ENCODE assay signal across 21 mouse cellular contexts in the genomic region with DNA sequence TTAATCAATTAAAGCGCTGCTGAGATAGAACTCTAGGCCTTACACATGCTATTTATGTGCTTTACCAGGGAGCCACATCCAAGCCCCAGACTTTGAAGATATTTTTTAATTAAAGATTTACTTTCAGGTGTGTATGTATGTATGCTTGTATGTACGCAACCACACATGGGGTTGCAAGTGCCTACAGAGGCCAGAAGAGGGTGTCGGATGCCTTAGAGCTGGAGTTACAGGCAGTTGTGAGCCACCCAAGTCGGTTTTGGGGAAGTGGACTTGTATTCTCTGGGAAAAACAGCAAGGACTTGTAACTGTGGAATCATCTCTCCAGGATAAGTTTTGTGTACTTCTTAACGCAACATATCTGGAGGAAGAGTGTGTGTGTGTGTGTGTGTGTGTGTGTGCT. TPM values are rescaled to one million over a fixed set of nuclear protein-coding genes. Genes with fewer than 3 reads are reported as not detected.
DNase-seq lines count a peak whose midpoint lies in the region; ATAC-seq and TF ChIP-seq lines count a peak whose summit lies in the region.
"Had no signal": no experiment of that assay in that cellular context is flagged by ENCODE, and none has a peak within 500 bp of the region (broad histone marks: within the 10 kb centered on the region; RNA-seq: fewer than 3 reads in every experiment).

No protein-coding gene starts in this region.

- H3K27me3 ChIP-seq in heart, postnatal 0 days (ENCODE audit: control insufficient read depth, insufficient read depth, low read length): no peaks in the 10 kb centered on the region
- no peaks in the 10 kb centered on the region for H3K27me3 ChIP-seq in liver, embryonic 14.5 days (ENCODE audit: control insufficient read depth, insufficient read depth, low read length)
- H3K27me3 ChIP-seq: embryonic facial prominence, embryonic 13.5 days; forebrain, embryonic 12.5 days; heart, embryonic 12.5 days; hindbrain, embryonic 12.5 days; midbrain, embryonic 12.5 days had no signal

- H3K36me3 ChIP-seq in heart, postnatal 0 days (replicated peaks; ENCODE audit: control insufficient read depth, insufficient read depth, low read length): no peaks in the 10 kb centered on the region
- no peaks in the 10 kb centered on the region for H3K36me3 ChIP-seq in liver, embryonic 14.5 days (replicated peaks; ENCODE audit: control insufficient read depth, insufficient read depth, low read depth)
- H3K36me3 ChIP-seq: embryonic facial prominence, embryonic 13.5 days; forebrain, embryonic 12.5 days; G1E; heart, embryonic 12.5 days; hindbrain, embryonic 12.5 days; midbrain, embryonic 12.5 days had no signal

- H3K4me2 ChIP-seq in heart, postnatal 0 days (ENCODE audit: low read depth, low read length): no peak overlapping the region
- no peak overlapping the region for H3K4me2 ChIP-seq in liver, embryonic 14.5 days (ENCODE audit: low read depth)
- H3K4me2 ChIP-seq: embryonic facial prominence, embryonic 13.5 days; forebrain, embryonic 12.5 days; heart, embryonic 12.5 days; hindbrain, embryonic 12.5 days; midbrain, embryonic 12.5 days had no signal

- DNase-seq in heart, postnatal 0 days (ENCODE audit: low spot score): no peak
- no peak for DNase-seq in heart, postnatal 4 days
- no peak for DNase-seq in liver, embryonic 14.5 days (ENCODE audit: low read depth in 3 of 3, low spot score in 3 of 3)
- no peak for DNase-seq in liver
- DNase-seq in 416B (ENCODE audit: low read depth): peak; percentile 71
- DNase-seq in ZHBTc4 (ENCODE audit: low read depth, low spot score): peak; percentile 49
- no peak for DNase-seq in gastrocnemius, postnatal 14 days
- no peak for DNase-seq in spleen, postnatal 10 days (ENCODE audit: low spot score in 2 of 2)
- DNase-seq: adrenal gland, postnatal 10 days; cerebellum, adult 2 months; cerebellum, postnatal 25 days; gastrocnemius, postnatal 10 days; heart, postnatal 14 days had no signal

- no peak for TF ChIP-seq EP300 in heart, postnatal 0 days (IDR thresholded peaks at IDR 0.05; ENCODE audit: low read depth)
- no peak for TF ChIP-seq EP300 in liver, embryonic 14.5 days (IDR thresholded peaks at IDR 0.05; ENCODE audit: low read depth)

- intact Hi-C loops in gastrocnemius, postnatal 14 days (cut with DNase I; ENCODE audit: low total_unique reads): no loop called here

- WGBS in heart, postnatal 0 days: 88% methylated on average over 5 of the region's 5 CpGs
- WGBS in liver, embryonic 14.5 days (ENCODE audit: insufficient replicate concordance): 64% methylated on average over 5 of the region's 5 CpGs

- H3K4me1 ChIP-seq in heart, postnatal 0 days (ENCODE audit: control insufficient read depth, insufficient read depth): no peaks in the 10 kb centered on the region; the same call in 1 of the 2 replicates
- H3K4me1 ChIP-seq in liver, embryonic 14.5 days (replicated peaks; ENCODE audit: control insufficient read depth in 2 of 2, insufficient read depth in 2 of 2, low read length in 1 of 2): peaks cover 0 to 8% of the 10 kb centered on the region in 2 experiments; a peak in 3 of 4 replicates

- no peak overlapping the region for H3K4me3 ChIP-seq in heart, postnatal 0 days (ENCODE audit: low read depth, low read length)
- no peak overlapping the region for H3K4me3 ChIP-seq in liver, embryonic 14.5 days (ENCODE audit: insufficient read depth in 1 of 2, low read depth in 2 of 2, low read length in 2 of 2)
- H3K4me3 ChIP-seq: embryonic facial prominence, embryonic 13.5 days; erythroblast, embryonic 14.5 days; forebrain, embryonic 12.5 days; heart, embryonic 12.5 days; hindbrain, embryonic 12.5 days; left cerebral cortex, adult 2 months; midbrain, embryonic 12.5 days had no signal

- H3K9me3 ChIP-seq in heart, postnatal 0 days (replicated peaks; ENCODE audit: control insufficient read depth, low read length): no peaks in the 10 kb centered on the region
- no peaks in the 10 kb centered on the region for H3K9me3 ChIP-seq in liver, embryonic 14.5 days (ENCODE audit: control insufficient read depth, low read length)
- H3K9me3 ChIP-seq: embryonic facial prominence, embryonic 13.5 days; forebrain, embryonic 12.5 days; G1E; heart, embryonic 12.5 days; hindbrain, embryonic 12.5 days; midbrain, embryonic 12.5 days had no signal

- no peak overlapping the region for H3K27ac ChIP-seq in heart, postnatal 0 days (ENCODE audit: low read depth)
- no peak overlapping the region for H3K27ac ChIP-seq in liver, embryonic 14.5 days
- H3K27ac ChIP-seq: embryonic facial prominence, embryonic 13.5 days; forebrain, embryonic 12.5 days; hindbrain, embryonic 12.5 days; left cerebral cortex, adult 2 months; midbrain, embryonic 12.5 days had no signal

- no peak overlapping the region for H3K9ac ChIP-seq in heart, postnatal 0 days (replicated peaks; ENCODE audit: low read depth, low read length)
- H3K9ac ChIP-seq in liver, embryonic 14.5 days (replicated peaks): no peak overlapping the region
- H3K9ac ChIP-seq: embryonic facial prominence, embryonic 13.5 days; forebrain, embryonic 12.5 days; heart, embryonic 12.5 days; hindbrain, embryonic 12.5 days; midbrain, embryonic 12.5 days had no signal

- peak; percentile 9; the same call in 1 of the 2 replicates for TF ChIP-seq CTCF in heart, postnatal 0 days (IDR thresholded peaks at IDR 0.05; ENCODE audit: low read depth)
- TF ChIP-seq CTCF in liver, embryonic 14.5 days (IDR thresholded peaks at IDR 0.05; ENCODE audit: low read depth): peak; percentile 26; the same call in 1 of the 2 replicates

- ATAC-seq in heart, postnatal 0 days (ENCODE audit: insufficient read depth, low read depth): no peak
- no peak for ATAC-seq in liver, embryonic 14.5 days (ENCODE audit: insufficient read depth)

RNA-seq across cellular contexts. Expression of a gene that starts 3.7 kb away (rescaled TPM):
- 2.7 and 4.4 TPM in 2 replicates for total RNA-seq in heart, postnatal 0 days (2014; rRNA removed; ENCODE audit: low replicate concordance)
- 1.6 and 2.2 TPM in 2 replicates for polyA plus RNA-seq in heart, postnatal 0 days (2015; fragmentation: Nextera tagmentation; extraction: Ambion mirVana)
- total RNA-seq in heart, postnatal 4 days (2021): 1 to 10 TPM; 3.1 to 3.5 TPM
- polyA plus RNA-seq in liver, embryonic 14.5 days (2012; rRNA removed): 0.83 and 1.7 TPM in 2 replicates
- polyA plus RNA-seq in liver, embryonic 14.5 days (2014; fragmentation: Nextera tagmentation; extraction: Ambion mirVana): 0.83 and 0.99 TPM in 2 replicates
- total RNA-seq in gastrocnemius, postnatal 14 days (2021): 1 to 10 TPM; 2.4 to 2.7 TPM
- polyA plus RNA-seq: erythroblast, embryonic 14.5 days had no signal

RNA-seq across cellular contexts. Expression of a gene that starts 25.7 kb away (rescaled TPM):
- 36.3 and 43.8 TPM in 2 replicates for total RNA-seq in heart, postnatal 0 days (2014; rRNA removed; ENCODE audit: low replicate concordance)
- polyA plus RNA-seq in heart, postnatal 0 days (2015; fragmentation: Nextera tagmentation; extraction: Ambion mirVana): 50.3 and 51.6 TPM in 2 replicates
- total RNA-seq in heart, postnatal 4 days (2021): 10 to 100 TPM; 37.2 to 45.3 TPM
- 0.68 and 0.93 TPM in 2 replicates for polyA plus RNA-seq in liver, embryonic 14.5 days (2012; rRNA removed)
- 2.0 and 2.2 TPM in 2 replicates for polyA plus RNA-seq in liver, embryonic 14.5 days (2014; fragmentation: Nextera tagmentation; extraction: Ambion mirVana)
- 1 to 10 TPM; 3.7 to 6.2 TPM for total RNA-seq in gastrocnemius, postnatal 14 days (2021)
- polyA plus RNA-seq: erythroblast, embryonic 14.5 days had no signal

Comparison
In these comparisons a context has a peak if more than half of its experiments do, and no peak if none do; other contexts are left out.
1. DNase-seq: peak in 416B (single experiment) and ZHBTc4 (single experiment); none in heart, postnatal 0 days (single experiment), heart, postnatal 4 days (single experiment), liver, embryonic 14.5 days (0 of 3), liver (single experiment), gastrocnemius, postnatal 14 days (single experiment) and spleen, postnatal 10 days (0 of 2).